Mouse (Mus musculus) cerebellum, adult 2 months (tissue): ENCODE measurements around the gene Phxr2.

Source experiments
- CTCF ChIP-seq: fragments of 200-500 bp; IDR thresholded peaks from 2 replicates; pipeline ENCODE4 v1.5.1; 2011; ENCODE audit warnings: low read depth, mild to moderate bottlenecking, control low read depth, low read length, moderate library complexity, borderline replicate concordance; ENCODE audit not compliant: insufficient read depth
- POLR2A ChIP-seq: fragments of 200-500 bp; IDR thresholded peaks from 2 replicates; pipeline ENCODE4 v1.6.1; 2011; ENCODE audit warnings: low read length, control low read depth, borderline replicate concordance; ENCODE audit not compliant: insufficient read depth

DNA sequence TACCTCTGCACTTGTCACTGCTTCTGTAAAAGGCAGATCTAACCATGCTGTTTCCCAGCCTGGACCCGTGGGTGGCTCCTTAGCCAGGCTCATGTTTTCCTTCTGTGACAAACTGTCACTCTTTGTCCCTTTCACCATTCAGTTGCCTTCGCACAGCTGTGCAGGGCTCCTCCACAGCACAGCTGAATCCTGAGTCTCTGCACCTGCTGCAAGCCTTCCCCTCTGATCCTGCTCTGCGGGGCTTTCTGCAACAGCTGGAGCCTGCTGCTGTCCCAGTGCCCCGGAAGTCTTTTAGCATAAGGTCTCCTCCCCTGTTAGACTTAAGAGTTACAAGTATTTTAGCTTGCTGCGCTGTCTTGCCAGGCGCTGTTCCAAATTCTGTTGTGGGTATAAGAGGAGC is 6.1 kb upstream of the Phxr2 start:
- no peak for TF ChIP-seq POLR2A
- no peak for TF ChIP-seq CTCF
